Mouse (Mus musculus) megakaryocyte, embryonic 14.5 days (primary cell): Measurements from ENCODE around the gene Parp14. TPM values are rescaled to one million over a fixed set of nuclear protein-coding genes. Genes with fewer than 3 reads are reported as not detected.

Experiments
- H3K27me3 ChIP-seq: replicated peaks from 2 replicates; pipeline ENCODE3; 2012; ENCODE audit warnings: inconsistent platforms
- H3K36me3 ChIP-seq: replicated peaks from 2 replicates; pipeline ENCODE3; 2012; ENCODE audit warnings: low read length, inconsistent platforms, mixed read lengths
- H3K4me1 ChIP-seq: 2 replicates; pipeline ENCODE4 v1.6.1; 2012; ENCODE audit warnings: inconsistent platforms
- H3K4me3 ChIP-seq: replicated peaks from 2 replicates; pipeline ENCODE3; 2012; ENCODE audit warnings: moderate library complexity, mild to moderate bottlenecking, inconsistent platforms
- H3K9me3 ChIP-seq: 2 replicates; pipeline ENCODE4 v1.6.1; 2012; ENCODE audit warnings: inconsistent platforms
- FLI1 ChIP-seq: IDR thresholded peaks from 2 replicates; pipeline ENCODE4 v1.6.1; 2012; ENCODE audit warnings: low read length, inconsistent platforms, mixed read lengths
- GATA1 ChIP-seq: IDR thresholded peaks from 3 replicates; pipeline ENCODE4 v1.6.1; 2012; ENCODE audit warnings: mixed read lengths, low read length, inconsistent platforms, borderline replicate concordance
- polyA plus RNA-seq: library from polyadenylated mRNA; stranded (reverse); fragments of >175 nt; gene quantifications from 2 replicates; pipeline ENCODE4 v1.2.3, GENCODE M21; 2012; ENCODE audit warnings: low replicate concordance; ENCODE audit not compliant: insufficient read depth

Gene Parp14
- 1.3 TPM in 1 of 2 replicates, not detected in the other for polyA plus RNA-seq

DNA sequence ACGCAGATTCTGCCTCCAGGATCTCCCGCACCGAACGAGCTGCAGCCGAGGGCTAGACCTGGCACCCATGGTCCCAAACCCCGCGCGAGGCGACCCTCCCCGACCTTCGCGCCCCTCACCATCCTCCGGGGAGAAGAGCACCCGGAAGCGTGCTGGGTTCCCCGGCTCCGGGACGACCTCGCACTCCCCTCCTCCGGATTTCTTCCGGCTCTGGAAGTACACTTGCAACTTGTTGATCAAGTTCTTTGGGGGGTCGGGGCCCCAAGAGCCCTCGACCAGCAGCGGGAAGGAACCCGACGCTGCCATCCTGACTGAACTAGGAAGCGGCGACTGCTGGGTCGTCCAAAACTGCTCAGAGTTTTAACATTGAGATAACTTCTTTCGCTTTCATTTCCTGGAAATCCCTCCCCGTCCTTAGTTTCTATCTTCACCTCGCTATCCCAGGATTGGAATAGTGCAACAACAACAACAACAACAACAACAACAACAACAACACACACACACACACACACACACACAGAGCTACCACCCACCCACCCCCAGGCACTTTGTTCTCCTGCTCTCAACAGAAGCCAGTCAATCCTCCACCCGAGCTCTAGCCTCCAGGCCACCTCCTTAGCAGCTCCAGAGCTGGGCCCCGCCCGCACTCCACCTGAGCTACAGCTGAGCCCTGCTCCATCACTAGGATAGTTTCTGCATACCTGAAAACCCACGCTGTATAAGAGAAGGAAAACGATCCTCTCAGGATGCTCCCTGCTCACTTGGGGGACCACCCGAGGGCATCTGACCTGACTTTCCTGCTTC is at the start of gene Parp14:
Gene Parp14 (minus strand): TSS at position 497 of the 804 bp plus-strand sequence.
- Histone ChIP-seq H3K27me3 (no peaks in the 10 kb centered on the region), H3K4me3 (peak within 1 kb of the TSS; percentile 92), H3K4me1 (peaks cover 45% of the 10 kb centered on the region), H3K36me3 (peaks cover 9% of the 10 kb centered on the region), H3K9me3 (peaks cover 4% of the 10 kb centered on the region; the same call in 1 of the 2 replicates)
- TF ChIP-seq FLI1 = no peak
- TF ChIP-seq GATA1 = no peak

DNA sequence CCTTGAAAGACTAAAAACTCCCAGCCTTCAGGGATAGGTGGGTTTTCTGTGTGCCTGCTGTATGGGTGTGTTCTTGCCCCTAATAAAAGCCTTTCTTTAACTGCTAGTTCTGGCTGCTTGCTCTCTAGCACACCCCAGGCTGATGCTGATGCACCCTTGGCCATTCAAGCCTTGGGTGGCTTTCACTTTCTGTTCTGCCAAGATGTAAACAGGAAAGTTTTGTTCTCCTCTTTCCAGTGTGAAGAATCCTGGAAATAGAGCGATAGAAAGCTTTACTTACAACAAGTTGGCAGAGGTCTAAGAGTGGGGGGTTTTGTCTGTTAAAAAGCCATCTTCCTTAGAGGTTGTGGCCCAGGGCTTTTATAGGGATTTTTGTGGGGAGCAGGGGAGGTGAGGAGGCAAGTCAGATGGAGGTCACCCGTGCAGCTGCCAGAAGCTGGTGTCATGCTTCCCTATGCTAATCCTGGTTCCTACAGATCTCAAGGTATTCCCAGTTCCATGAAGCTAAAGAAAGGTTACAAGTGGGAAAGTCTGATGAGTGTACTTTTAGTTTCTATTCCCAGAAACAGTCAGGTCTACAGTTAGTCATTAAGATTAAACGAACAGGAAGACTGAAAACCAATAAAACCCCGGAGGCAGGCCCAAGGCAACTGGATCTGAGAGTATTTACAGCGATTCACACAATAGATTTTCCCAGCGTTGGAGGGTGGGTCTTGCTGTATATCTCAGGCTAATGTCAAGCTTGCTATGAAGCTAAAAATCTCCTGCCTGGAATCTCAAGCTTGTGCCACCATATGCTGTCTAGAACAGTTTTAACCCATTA is 47.6 kb upstream of the Parp14 start:
- H3K9me3 ChIP-seq = no peaks in the 10 kb centered on the region
- no peak for TF ChIP-seq FLI1
- TF ChIP-seq GATA1 = no peak
- H3K27me3 ChIP-seq = no peaks in the 10 kb centered on the region
- H3K4me1 ChIP-seq = peaks cover 33% of the 10 kb centered on the region
- peak overlapping the region; percentile 90 for H3K4me3 ChIP-seq
- H3K36me3 ChIP-seq = no peaks in the 10 kb centered on the region

DNA sequence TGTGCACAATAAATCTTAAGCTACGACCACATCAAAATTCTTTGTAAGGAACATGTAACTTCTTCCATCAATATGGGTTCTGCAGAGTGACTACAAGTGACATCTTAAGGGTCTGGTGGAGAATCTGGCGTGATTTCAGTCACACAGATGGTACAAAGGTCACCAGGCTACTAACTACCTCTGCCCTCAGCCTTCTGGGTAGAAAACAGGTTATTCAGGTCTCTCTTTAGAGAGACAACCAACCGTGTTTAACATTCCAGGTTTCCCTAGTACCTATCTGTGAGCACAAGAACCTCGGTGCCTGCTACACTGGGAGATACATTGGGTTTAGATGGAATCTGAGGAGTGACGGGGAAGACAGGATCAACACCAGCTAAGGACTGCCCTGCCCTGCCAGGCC is 43.0 kb upstream of the Parp14 start:
- Histone ChIP-seq H3K4me3 (no peak overlapping the region), H3K9me3 (peaks cover 4% of the 10 kb centered on the region; the same call in 1 of the 2 replicates), H3K27me3 (no peaks in the 10 kb centered on the region), H3K36me3 (no peaks in the 10 kb centered on the region), H3K4me1 (peaks cover 27% of the 10 kb centered on the region)
- TF ChIP-seq FLI1 = no peak
- TF ChIP-seq GATA1 = no peak

DNA sequence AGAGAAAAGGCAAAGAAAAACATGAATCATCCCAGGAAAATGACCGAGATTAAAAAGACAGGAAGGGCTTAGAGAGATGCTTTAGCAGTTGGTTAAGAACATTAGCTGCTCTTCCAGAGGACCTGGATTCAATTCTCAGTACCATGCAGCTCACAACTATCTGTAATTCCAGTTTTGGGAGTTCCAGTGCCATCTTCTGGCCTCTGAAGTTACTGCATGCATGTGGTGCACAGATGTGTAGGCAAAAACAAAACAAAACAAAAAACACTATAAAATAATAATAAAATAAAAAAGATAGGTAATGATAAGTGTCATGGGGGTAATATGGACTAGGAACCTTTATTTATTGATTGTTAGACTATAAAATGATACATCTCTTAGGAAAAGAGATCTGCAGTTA is 42.2 kb upstream of the Parp14 start:
- Histone ChIP-seq H3K9me3 (peaks cover 7% of the 10 kb centered on the region), H3K4me3 (no peak overlapping the region), H3K27me3 (no peaks in the 10 kb centered on the region), H3K36me3 (peaks cover 3% of the 10 kb centered on the region), H3K4me1 (peaks cover 19% of the 10 kb centered on the region)
- TF ChIP-seq FLI1 (no peak), GATA1 (no peak)

DNA sequence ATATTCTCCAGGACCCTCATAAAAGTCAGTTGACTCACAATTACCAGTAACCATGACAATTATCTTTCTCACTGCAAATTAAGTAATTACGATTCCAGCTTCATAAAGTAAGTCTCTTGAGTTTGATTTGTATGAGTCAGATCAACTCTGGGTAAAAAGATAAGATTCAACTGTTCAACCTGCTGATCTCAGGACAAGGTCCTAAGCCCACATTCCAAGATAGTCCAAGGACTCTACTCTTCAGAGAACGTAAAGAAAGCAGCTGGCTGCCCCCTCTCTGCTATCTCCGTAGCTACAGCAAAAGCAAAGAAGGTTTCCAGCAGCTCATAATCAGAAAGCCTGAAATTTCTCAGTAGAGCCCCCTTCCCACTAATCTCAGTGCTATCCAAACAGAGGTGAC is 40.1 kb upstream of the Parp14 start:
- no peak for TF ChIP-seq GATA1
- TF ChIP-seq FLI1 = no peak
- H3K4me1 ChIP-seq = peaks cover 20% of the 10 kb centered on the region
- no peaks in the 10 kb centered on the region for H3K27me3 ChIP-seq
- no peak overlapping the region for H3K4me3 ChIP-seq
- peaks cover 7% of the 10 kb centered on the region for H3K9me3 ChIP-seq
- H3K36me3 ChIP-seq = peaks cover 3% of the 10 kb centered on the region

DNA sequence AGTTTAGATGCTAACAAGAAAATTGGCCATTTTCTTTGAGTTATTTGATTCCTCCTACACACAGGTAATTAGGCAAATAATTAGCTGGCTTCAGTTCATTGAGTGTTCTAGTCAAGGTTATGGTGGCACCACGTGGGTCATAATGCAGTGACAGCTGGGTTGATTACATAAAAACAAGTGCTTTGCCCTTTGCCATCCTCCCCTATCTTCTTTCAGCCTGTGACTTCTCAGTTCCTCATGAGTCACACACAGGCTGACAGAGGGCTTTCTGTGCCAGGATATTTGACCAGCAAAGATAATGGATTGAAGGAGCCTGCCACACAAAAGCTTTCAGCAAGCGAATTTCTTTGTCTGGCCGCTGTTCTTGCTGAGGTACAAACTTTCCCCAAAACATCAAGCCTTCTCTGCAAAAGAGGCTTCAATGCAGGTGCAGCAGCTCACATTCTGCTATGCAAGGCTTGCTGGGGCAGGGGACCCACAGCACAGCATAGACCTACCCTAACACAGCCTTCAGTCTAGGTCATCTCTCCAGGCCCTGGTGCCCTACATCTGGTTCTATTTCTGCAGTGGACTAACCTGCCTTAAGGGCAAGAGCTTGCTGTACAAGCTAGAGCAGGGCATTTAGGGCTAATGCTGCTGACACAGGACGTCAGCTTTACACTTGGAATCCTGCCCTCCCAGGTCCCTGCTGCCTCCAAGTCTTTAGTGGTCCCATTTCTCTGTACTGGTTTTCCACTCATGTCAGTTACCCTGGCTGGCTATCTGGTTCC is 36.3 kb upstream of the Parp14 start:
- Histone ChIP-seq H3K36me3 (peaks cover 3% of the 10 kb centered on the region), H3K4me3 (peak overlapping the region; percentile 83), H3K27me3 (no peaks in the 10 kb centered on the region), H3K9me3 (peaks cover 23% of the 10 kb centered on the region), H3K4me1 (peaks cover 43% of the 10 kb centered on the region)
- no peak for TF ChIP-seq GATA1
- no peak for TF ChIP-seq FLI1

DNA sequence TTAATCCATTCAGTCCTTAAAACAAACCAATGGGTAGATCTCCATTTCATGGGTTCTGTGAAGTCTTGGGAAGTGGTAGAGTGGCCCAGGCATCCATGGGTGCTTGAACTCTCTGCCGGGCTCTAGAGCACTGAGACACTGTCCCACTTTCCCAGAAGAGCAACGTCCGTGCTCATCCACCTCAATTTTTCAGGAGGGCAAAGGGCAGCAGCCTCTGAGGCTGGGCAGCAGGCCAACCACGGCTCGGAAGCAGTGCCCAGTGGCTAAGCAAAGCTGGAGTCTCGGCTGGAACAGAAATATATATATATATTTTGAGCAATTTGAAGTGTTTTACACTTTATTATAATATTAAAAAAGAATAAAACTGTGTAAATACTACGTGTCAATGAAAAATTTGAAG is 35.5 kb upstream of the Parp14 start:
- H3K4me1 ChIP-seq = peaks cover 40% of the 10 kb centered on the region

DNA sequence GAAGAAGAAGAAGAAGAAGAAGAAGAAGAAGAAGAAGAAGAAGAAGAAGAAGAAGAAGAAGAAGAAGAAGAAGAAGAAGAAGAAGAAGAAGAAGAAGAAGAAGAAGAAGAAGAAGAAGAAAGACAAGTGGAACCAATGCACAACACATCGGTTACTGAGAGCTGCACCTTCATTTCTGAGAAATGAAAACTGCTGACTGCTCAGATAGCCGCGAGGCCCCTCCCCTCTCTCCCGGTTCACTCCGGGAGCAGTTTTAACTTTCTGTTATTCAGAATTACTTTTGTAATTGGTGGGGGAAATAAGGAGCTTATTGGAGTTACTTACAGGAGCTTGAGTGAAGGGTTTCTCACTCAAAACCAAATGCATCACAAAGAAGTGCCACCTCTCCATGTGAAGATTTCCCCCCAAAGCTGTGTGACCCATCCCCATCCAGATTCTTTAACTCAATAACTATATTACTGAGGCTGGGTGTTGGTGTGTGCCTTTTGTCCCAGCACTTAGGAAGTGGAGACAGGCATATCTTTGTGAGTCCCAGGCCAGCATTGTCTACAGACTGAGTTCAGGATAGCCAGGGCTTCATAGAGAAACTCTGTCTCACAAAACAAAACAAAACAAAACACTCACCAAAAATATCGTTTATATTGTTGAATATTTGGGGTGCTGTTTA is 34.6 kb upstream of the Parp14 start:
- Histone ChIP-seq H3K36me3 (peaks cover 3% of the 10 kb centered on the region), H3K27me3 (no peaks in the 10 kb centered on the region), H3K4me3 (peak overlapping the region; percentile 50), H3K9me3 (peaks cover 30% of the 10 kb centered on the region), H3K4me1 (peaks cover 47% of the 10 kb centered on the region)
- TF ChIP-seq GATA1 = no peak
- TF ChIP-seq FLI1 = no peak

More for the DNA sequence above, 35.5 kb upstream of the Parp14 start:
- peaks cover 26% of the 10 kb centered on the region for H3K9me3 ChIP-seq
- no peaks in the 10 kb centered on the region for H3K27me3 ChIP-seq
- peaks cover 3% of the 10 kb centered on the region for H3K36me3 ChIP-seq
- no peak overlapping the region for H3K4me3 ChIP-seq
- TF ChIP-seq GATA1 (no peak), FLI1 (no peak)

DNA sequence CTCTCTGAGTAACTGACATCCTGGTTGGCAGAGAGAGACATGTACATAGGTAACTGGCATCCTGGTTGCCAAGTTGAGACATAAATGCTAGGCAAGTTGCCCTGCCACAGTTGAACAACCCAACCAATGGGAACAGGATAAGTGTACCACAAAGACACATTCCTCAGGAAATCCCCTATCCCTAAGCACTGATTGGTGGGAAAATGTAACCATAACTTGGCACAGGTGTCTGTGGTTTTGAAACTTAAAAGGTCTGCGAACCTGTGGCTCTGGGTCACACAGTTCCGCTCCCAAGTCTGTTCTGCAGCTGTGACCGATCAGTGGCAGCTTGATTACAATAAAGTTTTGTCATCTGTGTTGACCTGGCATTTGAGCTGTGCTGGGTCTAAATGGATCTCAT is 34.0 kb upstream of the Parp14 start:
- no peak for TF ChIP-seq FLI1
- TF ChIP-seq GATA1 = no peak

More for the DNA sequence above, 34.0 kb upstream of the Parp14 start:
- H3K36me3 ChIP-seq = peaks cover 3% of the 10 kb centered on the region
- peaks cover 30% of the 10 kb centered on the region for H3K9me3 ChIP-seq
- no peak overlapping the region for H3K4me3 ChIP-seq
- peaks cover 47% of the 10 kb centered on the region for H3K4me1 ChIP-seq
- no peaks in the 10 kb centered on the region for H3K27me3 ChIP-seq
